ENCODE assay signal across 8 mouse cellular contexts in genomic region chr7:133775796-133776625, GRCm38 (mm10). TPM values are rescaled to one million over a fixed set of nuclear protein-coding genes. Genes with fewer than 3 reads are reported as not detected.
DNase-seq lines count a peak whose midpoint lies in the region; ATAC-seq lines count a peak whose summit lies in the region.

No protein-coding gene starts in this region.

- H3K36me3 ChIP-seq in embryonic facial prominence, embryonic 14.5 days (ENCODE audit: control insufficient read depth, insufficient read depth, low read length), result no peaks in the 10 kb centered on the region
- no peaks in the 10 kb centered on the region for H3K36me3 ChIP-seq in heart, embryonic 16.5 days (ENCODE audit: control insufficient read depth, insufficient read depth)
- H3K36me3 ChIP-seq in limb, embryonic 10.5 days, result no peaks in the 10 kb centered on the region
- no peaks in the 10 kb centered on the region for H3K36me3 ChIP-seq in midbrain, embryonic 13.5 days

- peak overlapping the region; percentile 83 for H3K4me2 ChIP-seq in embryonic facial prominence, embryonic 14.5 days (ENCODE audit: low read depth, low read length)
- peak overlapping the region; percentile 93 for H3K4me2 ChIP-seq in heart, embryonic 16.5 days (ENCODE audit: low read depth, low read length)
- peak overlapping the region; percentile 76 for H3K4me2 ChIP-seq in midbrain, embryonic 13.5 days (replicated peaks)

- WGBS in embryonic facial prominence, embryonic 14.5 days, result 6% methylated on average over 29 of the region's 38 CpGs
- WGBS in heart, embryonic 16.5 days, result 4% methylated on average over 38 of the region's 38 CpGs
- WGBS in limb, embryonic 10.5 days, result 5% methylated on average over 37 of the region's 38 CpGs
- WGBS in midbrain, embryonic 13.5 days, result 4% methylated on average over 38 of the region's 38 CpGs

- peaks cover 7% of the 10 kb centered on the region for H3K4me1 ChIP-seq in embryonic facial prominence, embryonic 14.5 days (ENCODE audit: control insufficient read depth, insufficient read depth, low read length)
- peaks cover 14% of the 10 kb centered on the region for H3K4me1 ChIP-seq in heart, embryonic 16.5 days (ENCODE audit: control insufficient read depth, insufficient read depth, low read length)
- H3K4me1 ChIP-seq in limb, embryonic 10.5 days, result peaks cover 24% of the 10 kb centered on the region
- peaks cover 25% of the 10 kb centered on the region for H3K4me1 ChIP-seq in midbrain, embryonic 13.5 days (replicated peaks)

- H3K9ac ChIP-seq in embryonic facial prominence, embryonic 14.5 days (ENCODE audit: low read depth, low read length), result peak overlapping the region; percentile 78
- H3K9ac ChIP-seq in heart, embryonic 16.5 days (ENCODE audit: low read length), result peak overlapping the region; percentile 89
- peak overlapping the region; percentile 84 for H3K9ac ChIP-seq in midbrain, embryonic 13.5 days (replicated peaks)

- H3K9me3 ChIP-seq in embryonic facial prominence, embryonic 14.5 days (ENCODE audit: control insufficient read depth, low read length), result no peaks in the 10 kb centered on the region
- no peaks in the 10 kb centered on the region for H3K9me3 ChIP-seq in heart, embryonic 16.5 days (replicated peaks; ENCODE audit: control insufficient read depth, low read length)
- no peaks in the 10 kb centered on the region for H3K9me3 ChIP-seq in limb, embryonic 10.5 days (replicated peaks)
- H3K9me3 ChIP-seq in midbrain, embryonic 13.5 days, result no peaks in the 10 kb centered on the region

- ATAC-seq in embryonic facial prominence, embryonic 14.5 days (ENCODE audit: low read depth), result peak; percentile 7; the same call in 1 of the 2 replicates
- ATAC-seq in heart, embryonic 16.5 days (replicated peaks; ENCODE audit: extremely low read depth, insufficient read depth, low FRiP score), result peak; percentile 67
- ATAC-seq in midbrain, embryonic 13.5 days, result peak; percentile 37

- peak; percentile 38 to 54 for DNase-seq in layer of hippocampus, postnatal 10 days (ENCODE audit: low spot score in 2 of 2)
- no peak for DNase-seq in layer of hippocampus, postnatal 14 days (ENCODE audit: low spot score in 2 of 2)
- peak; percentile 14 for DNase-seq in MEL-GATA-1-ER (ENCODE audit: extremely low read depth, low read depth)
- DNase-seq in embryonic facial prominence, embryonic 14.5 days (ENCODE audit: low spot score), result no peak
- no peak for DNase-seq in limb, embryonic 10.5 days (ENCODE audit: low spot score)
- DNase-seq in frontal cortex, postnatal 36 days (ENCODE audit: low spot score in 2 of 2), result no peak

- peak overlapping the region; percentile 72 for H3K4me3 ChIP-seq in embryonic facial prominence, embryonic 14.5 days (ENCODE audit: low read depth, low read length)
- H3K4me3 ChIP-seq in heart, embryonic 16.5 days (ENCODE audit: low read length), result peak overlapping the region; percentile 82
- H3K4me3 ChIP-seq in limb, embryonic 10.5 days, result peak overlapping the region; percentile 83
- H3K4me3 ChIP-seq in midbrain, embryonic 13.5 days (replicated peaks), result peak overlapping the region; percentile 85

- no peaks in the 10 kb centered on the region for H3K27me3 ChIP-seq in embryonic facial prominence, embryonic 14.5 days (replicated peaks; ENCODE audit: control insufficient read depth, insufficient read depth, low read length)
- H3K27me3 ChIP-seq in heart, embryonic 16.5 days (ENCODE audit: control insufficient read depth, insufficient read depth, low read length), result no peaks in the 10 kb centered on the region
- peaks cover 37% of the 10 kb centered on the region for H3K27me3 ChIP-seq in limb, embryonic 10.5 days (ENCODE audit: low read depth, poor library complexity, severe bottlenecking)
- no peaks in the 10 kb centered on the region for H3K27me3 ChIP-seq in midbrain, embryonic 13.5 days

- H3K27ac ChIP-seq in embryonic facial prominence, embryonic 14.5 days (replicated peaks; ENCODE audit: low read depth, low read length), result no peak overlapping the region
- H3K27ac ChIP-seq in heart, embryonic 16.5 days (ENCODE audit: low read length), result peak overlapping the region; percentile 7; the same call in 1 of the 2 replicates
- peak overlapping the region; percentile 78 for H3K27ac ChIP-seq in limb, embryonic 10.5 days
- H3K27ac ChIP-seq in midbrain, embryonic 13.5 days, result no peak overlapping the region

RNA-seq across cellular contexts. Expression of gene Fank1, which starts 0.7 kb away (rescaled TPM):
- total RNA-seq in layer of hippocampus, postnatal 10 days (2021), result 1 to 10 TPM; 4.2 to 4.4 TPM
- 1 to 10 TPM; 2.3 to 2.7 TPM for total RNA-seq in layer of hippocampus, postnatal 14 days (2021)
- polyA plus RNA-seq in embryonic facial prominence, embryonic 14.5 days (2014; fragmentation: Nextera tagmentation; extraction: Ambion mirVana), result 2.1 and 3.0 TPM in 2 replicates
- polyA plus RNA-seq in heart, embryonic 16.5 days (2015; fragmentation: Nextera tagmentation; extraction: Ambion mirVana), result 0.25 and 0.51 TPM in 2 replicates
- 0.41 TPM in 1 of 2 replicates, not detected in the other for polyA plus RNA-seq in limb, embryonic 10.5 days (2016; fragmentation: Nextera tagmentation; extraction: Ambion mirVana)
- 2.7 and 3.8 TPM in 2 replicates for polyA plus RNA-seq in midbrain, embryonic 13.5 days (2015; fragmentation: Nextera tagmentation; extraction: Ambion mirVana)

RNA-seq across cellular contexts. Expression of gene Dhx32, which starts 6.5 kb away (rescaled TPM):
- total RNA-seq in layer of hippocampus, postnatal 10 days (2021), result 10 to 100 TPM; 62.3 to 63.7 TPM
- 10 to 100 TPM; 46.9 to 49.3 TPM for total RNA-seq in layer of hippocampus, postnatal 14 days (2021)
- polyA plus RNA-seq in embryonic facial prominence, embryonic 14.5 days (2014; fragmentation: Nextera tagmentation; extraction: Ambion mirVana), result 29.4 and 32.2 TPM in 2 replicates
- 34.1 and 34.8 TPM in 2 replicates for polyA plus RNA-seq in heart, embryonic 16.5 days (2015; fragmentation: Nextera tagmentation; extraction: Ambion mirVana)
- 18.0 and 19.3 TPM in 2 replicates for polyA plus RNA-seq in limb, embryonic 10.5 days (2016; fragmentation: Nextera tagmentation; extraction: Ambion mirVana)
- polyA plus RNA-seq in midbrain, embryonic 13.5 days (2015; fragmentation: Nextera tagmentation; extraction: Ambion mirVana), result 45.8 and 46.9 TPM in 2 replicates

Comparison
In these comparisons a context has a peak if more than half of its experiments do, and no peak if none do; other contexts are left out.
1. DNase-seq: peak in layer of hippocampus, postnatal 10 days (2 of 2) and MEL-GATA-1-ER (single experiment); none in layer of hippocampus, postnatal 14 days (0 of 2), embryonic facial prominence, embryonic 14.5 days (single experiment), limb, embryonic 10.5 days (single experiment) and frontal cortex, postnatal 36 days (0 of 2).
2. ATAC-seq: peak in every context shown above with its lines; median percentile 67 in heart, embryonic 16.5 days; 37 in midbrain, embryonic 13.5 days; 7 in embryonic facial prominence, embryonic 14.5 days.
3. H3K27ac ChIP-seq: peak in heart, embryonic 16.5 days (single experiment) and limb, embryonic 10.5 days (single experiment); none in embryonic facial prominence, embryonic 14.5 days (single experiment) and midbrain, embryonic 13.5 days (single experiment).
4. Peak in every context shown above with its lines, with median percentiles within 50 percentile points of each other: H3K4me2 ChIP-seq, H3K4me3 ChIP-seq and H3K9ac ChIP-seq.